Mouse (Mus musculus) midbrain, postnatal 0 days (tissue): ENCODE results near the gene Gm9887. TPM values are rescaled to one million over a fixed set of nuclear protein-coding genes. Genes with fewer than 3 reads are reported as not detected.

Experiments
- ATAC-seq: fragments of 200-750 bp; cut with Nextera tagmentation; 2 replicates; pipeline ENCODE4 v1.8.0; 2017; ENCODE audit warnings: moderate number of reproducible peaks, mild to moderate bottlenecking, moderate TSS enrichment, moderate library complexity; ENCODE audit not compliant: low FRiP score
- DNase-seq: peaks from one replicate; pipeline ENCODE4 v3.0.0-alpha.2; 2015; ENCODE audit warnings: low spot score
- H3K27ac ChIP-seq: fragments of 300-500 bp; sonication (generic); 2 replicates; pipeline ENCODE4 v1.5.1; 2014; ENCODE audit warnings: low read depth, mild to moderate bottlenecking, low read length, mixed read lengths
- H3K27me3 ChIP-seq: fragments of 300-500 bp; sonication (generic); 2 replicates; pipeline ENCODE4 v1.6.1; 2014; ENCODE audit warnings: low read length, control low read depth, mixed read lengths; ENCODE audit not compliant: insufficient read depth
- H3K36me3 ChIP-seq: fragments of 300-500 bp; sonication (generic); 2 replicates; pipeline ENCODE4 v1.6.1; 2014; ENCODE audit warnings: low read length, control low read depth, mixed read lengths; ENCODE audit not compliant: insufficient read depth
- H3K4me1 ChIP-seq: fragments of 300-500 bp; sonication (generic); 2 replicates; pipeline ENCODE4 v1.6.1; 2014; ENCODE audit warnings: mild to moderate bottlenecking, control low read depth, antibody characterized with exemption, low read length, mixed read lengths; ENCODE audit not compliant: insufficient read depth
- H3K4me2 ChIP-seq: fragments of 300-500 bp; sonication (generic); 2 replicates; pipeline ENCODE4 v1.6.1; 2014; ENCODE audit warnings: low read depth, mild to moderate bottlenecking, low read length, mixed read lengths; ENCODE audit not compliant: poor library complexity, severe bottlenecking
- H3K4me3 ChIP-seq: fragments of 300-500 bp; sonication (generic); 2 replicates; pipeline ENCODE4 v1.5.1; 2014; ENCODE audit warnings: low read depth, mild to moderate bottlenecking, low read length, moderate library complexity
- H3K9ac ChIP-seq: fragments of 300-500 bp; sonication (generic); replicated peaks from 2 replicates; pipeline ENCODE4 v1.6.1; 2014; ENCODE audit warnings: mild to moderate bottlenecking, low read length, moderate library complexity, mixed read lengths; ENCODE audit not compliant: poor library complexity, severe bottlenecking
- H3K9me3 ChIP-seq: fragments of 300-500 bp; sonication (generic); 2 replicates; pipeline ENCODE4 v1.6.1; 2016; ENCODE audit warnings: low read length, control low read depth
- CTCF ChIP-seq: IDR thresholded peaks from 2 replicates; pipeline ENCODE4 v1.5.1; 2016; ENCODE audit warnings: antibody characterized with exemption, mild to moderate bottlenecking
- WGBS: fragments of 180-500 bp; shearing (Covaris S2); extraction: QIAGEN DNeasy Blood & Tissue Kit; methylation state at CpG from one replicate; pipeline ENCODE4 v1.1.7; 2014; 5-methylcytosine and 5-hydroxymethylcytosine counted together
- polyA plus RNA-seq: library from polyadenylated mRNA; unstranded; fragments of >200 nt; fragmentation: Nextera tagmentation; extraction: Ambion mirVana; gene quantifications from 2 replicates; pipeline ENCODE4 v1.2.1, GENCODE M21; 2015
- total RNA-seq: library from RNA; depleted of rRNA; stranded (reverse); fragments of >200 nt; gene quantifications from 2 replicates; pipeline ENCODE4 v1.2.3, GENCODE M21; 2014; rRNA removed

The Gm9887 gene
- not detected in 2 replicates for total RNA-seq
- polyA plus RNA-seq = 0.90 and 1.0 TPM in 2 replicates

- DNase-seq (peak; percentile 97), ATAC-seq (peak; percentile 95)
- Histone ChIP-seq H3K27ac (peak within 1 kb of the TSS; percentile 92), H3K9me3 (no peaks in the 10 kb centered on the region), H3K4me1 (no peaks in the 10 kb centered on the region), H3K4me3 (peak within 1 kb of the TSS; percentile 98), H3K36me3 (no peaks in the 10 kb centered on the region), H3K27me3 (no peaks in the 10 kb centered on the region), H3K9ac (peak within 1 kb of the TSS; percentile 80), H3K4me2 (peak within 1 kb of the TSS; percentile 95)
- no peak for TF ChIP-seq CTCF
- WGBS = under 1% methylated on average over 96 of the region's 121 CpGs
These were observed at the start of gene Gm9887, which contains the start of gene Arf6 for GRCm38 (mm10) chr12:69371854-69372671. Gm9887 (minus strand) TSS chr12:69372458. Arf6 (plus strand) TSS chr12:69372150.

GRCm38 (mm10) chr12:69420716-69421115 is 48.5 kb upstream of the Gm9887 start:
- Histone ChIP-seq H3K9ac (no peak overlapping the region), H3K27me3 (no peaks in the 10 kb centered on the region), H3K27ac (no peak overlapping the region), H3K36me3 (no peaks in the 10 kb centered on the region), H3K4me2 (no peak overlapping the region), H3K4me3 (no peak overlapping the region), H3K9me3 (no peaks in the 10 kb centered on the region), H3K4me1 (no peaks in the 10 kb centered on the region)
- no peak for TF ChIP-seq CTCF
- no peak for ATAC-seq
- WGBS = 80% methylated on average over 3 of the region's 3 CpGs
- no peak for DNase-seq

GRCm38 (mm10) chr12:69419606-69420005 is 47.3 kb upstream of the Gm9887 start:
- no peaks in the 10 kb centered on the region for H3K27me3 ChIP-seq
- H3K4me1 ChIP-seq = no peaks in the 10 kb centered on the region
- no peak for TF ChIP-seq CTCF
- no peak for ATAC-seq
- DNase-seq = no peak
- no peak overlapping the region for H3K4me3 ChIP-seq
- 94% methylated on average over 4 of the region's 4 CpGs for WGBS
- H3K27ac ChIP-seq = no peak overlapping the region
- H3K9ac ChIP-seq = no peak overlapping the region
- no peaks in the 10 kb centered on the region for H3K36me3 ChIP-seq
- H3K4me2 ChIP-seq = no peak overlapping the region
- H3K9me3 ChIP-seq = no peaks in the 10 kb centered on the region

GRCm38 (mm10) chr12:69419017-69419605 is 46.9 kb upstream of the Gm9887 start:
- Histone ChIP-seq H3K4me3 (no peak overlapping the region), H3K36me3 (no peaks in the 10 kb centered on the region), H3K9ac (no peak overlapping the region), H3K4me1 (no peaks in the 10 kb centered on the region), H3K27me3 (no peaks in the 10 kb centered on the region), H3K27ac (no peak overlapping the region), H3K9me3 (no peaks in the 10 kb centered on the region), H3K4me2 (no peak overlapping the region)
- 86% methylated on average over 14 of the region's 14 CpGs for WGBS
- no peak for ATAC-seq
- no peak for TF ChIP-seq CTCF
- DNase-seq = peak; percentile 42

GRCm38 (mm10) chr12:69418606-69419005 is 46.3 kb upstream of the Gm9887 start:
- no peaks in the 10 kb centered on the region for H3K27me3 ChIP-seq
- DNase-seq = no peak
- WGBS = 91% methylated on average over 13 of the region's 13 CpGs
- H3K9me3 ChIP-seq = no peaks in the 10 kb centered on the region
- ATAC-seq = no peak
- no peak overlapping the region for H3K27ac ChIP-seq
- no peak overlapping the region for H3K4me2 ChIP-seq
- no peak overlapping the region for H3K9ac ChIP-seq
- H3K4me3 ChIP-seq = no peak overlapping the region
- no peaks in the 10 kb centered on the region for H3K36me3 ChIP-seq
- no peak for TF ChIP-seq CTCF
- no peaks in the 10 kb centered on the region for H3K4me1 ChIP-seq

GRCm38 (mm10) chr12:69417701-69418291 is 45.5 kb upstream of the Gm9887 start:
- no peaks in the 10 kb centered on the region for H3K36me3 ChIP-seq
- no peak overlapping the region for H3K9ac ChIP-seq
- DNase-seq = peak; percentile 70
- no peak overlapping the region for H3K4me3 ChIP-seq
- H3K27me3 ChIP-seq = no peaks in the 10 kb centered on the region
- 64% methylated on average over 9 of the region's 9 CpGs for WGBS
- no peak for TF ChIP-seq CTCF
- no peak overlapping the region for H3K4me2 ChIP-seq
- no peak overlapping the region for H3K27ac ChIP-seq
- no peaks in the 10 kb centered on the region for H3K4me1 ChIP-seq
- H3K9me3 ChIP-seq = no peaks in the 10 kb centered on the region
- no peak for ATAC-seq
